Mouse (Mus musculus) fat pad, adult 2 months (tissue): ENCODE measurements around the gene Xpnpep1.
A peak's percentile ranks its signal among the peaks of the same experiment; 100 is the strongest.

Experiments
- DNase-seq: peaks from one replicate; pipeline ENCODE4 v3.0.0-alpha.2; 2011; ENCODE audit warnings: low read depth, low spot score; ENCODE audit errors: extremely low read depth

Gene Xpnpep1

GRCm38 (mm10) chr19:53003554-53004365 lies 36.3 kb downstream of the Xpnpep1 start:
- DNase-seq: no peak

- no peak for DNase-seq
Observed at GRCm38 (mm10) chr19:53002166-53003095, 37.6 kb downstream of the Xpnpep1 start.

GRCm38 (mm10) chr19:52992880-52993440 lies 47.1 kb downstream of the Xpnpep1 start:
- no peak for DNase-seq

- no peak for DNase-seq
Observed at GRCm38 (mm10) chr19:52991924-52992323, 48.1 kb downstream of the Xpnpep1 start.

- no peak for DNase-seq
Observed at GRCm38 (mm10) chr19:52979020-52979711, 60.8 kb downstream of the Xpnpep1 start.

DNA sequence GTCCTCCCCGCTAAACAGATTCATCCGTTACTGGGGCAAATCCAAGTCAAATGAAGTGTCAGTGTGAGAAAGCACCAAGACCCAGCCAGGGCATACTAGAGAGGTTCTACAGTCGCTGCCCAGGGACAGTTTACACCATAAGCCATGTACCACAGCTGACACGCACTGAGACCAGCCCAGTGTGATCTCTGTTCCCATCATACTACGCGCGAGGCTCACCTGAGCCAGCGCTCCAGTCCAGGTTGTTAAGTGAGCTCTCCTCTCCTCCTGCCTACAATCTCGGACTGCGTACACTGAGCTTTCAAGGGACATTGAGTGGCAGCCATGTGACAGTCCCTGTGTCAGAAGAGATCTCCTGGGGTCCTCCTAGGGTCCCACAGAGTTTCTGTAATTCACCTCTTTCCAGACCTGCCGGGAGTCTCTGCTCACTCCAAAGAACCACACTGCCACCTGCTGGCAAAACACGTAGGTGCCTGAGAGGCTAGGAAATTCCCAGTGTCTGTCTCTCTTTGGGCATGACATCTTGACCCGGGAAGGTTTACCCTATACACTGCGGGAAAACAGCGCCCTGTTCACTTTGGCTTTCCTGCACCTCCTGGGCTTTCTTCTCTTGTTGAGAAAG lies 64.3 kb downstream of the Xpnpep1 start:
- no peak for DNase-seq

DNA sequence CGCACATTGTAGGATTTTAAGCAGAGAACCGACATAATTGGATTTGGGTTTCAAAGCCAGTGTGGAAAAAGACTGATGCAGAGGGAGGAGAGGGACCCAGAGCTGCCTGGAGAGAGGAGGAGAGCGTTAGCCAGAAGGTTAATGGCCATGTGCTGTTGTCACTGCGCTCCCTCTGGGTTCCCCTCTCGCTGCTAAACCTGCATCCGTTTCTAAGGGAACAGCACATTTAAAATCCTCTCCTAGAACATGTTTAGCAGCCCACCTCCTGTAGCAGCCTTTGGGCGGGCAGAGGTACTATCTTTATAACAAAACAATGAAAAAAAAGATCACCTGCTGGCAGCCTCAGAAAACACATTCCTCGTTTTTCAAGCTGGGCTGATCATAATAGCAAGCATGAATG lies 73.7 kb downstream of the Xpnpep1 start:
- no peak for DNase-seq

- DNase-seq: no peak
Observed at GRCm38 (mm10) chr19:52962745-52963144, 77.3 kb downstream of the Xpnpep1 start.

GRCm38 (mm10) chr19:52922678-52923495 lies 117.1 kb downstream of the Xpnpep1 start:
- DNase-seq: no peak

GRCm38 (mm10) chr19:52904182-52904581 lies 135.8 kb downstream of the Xpnpep1 start:
- DNase-seq: no peak

DNA sequence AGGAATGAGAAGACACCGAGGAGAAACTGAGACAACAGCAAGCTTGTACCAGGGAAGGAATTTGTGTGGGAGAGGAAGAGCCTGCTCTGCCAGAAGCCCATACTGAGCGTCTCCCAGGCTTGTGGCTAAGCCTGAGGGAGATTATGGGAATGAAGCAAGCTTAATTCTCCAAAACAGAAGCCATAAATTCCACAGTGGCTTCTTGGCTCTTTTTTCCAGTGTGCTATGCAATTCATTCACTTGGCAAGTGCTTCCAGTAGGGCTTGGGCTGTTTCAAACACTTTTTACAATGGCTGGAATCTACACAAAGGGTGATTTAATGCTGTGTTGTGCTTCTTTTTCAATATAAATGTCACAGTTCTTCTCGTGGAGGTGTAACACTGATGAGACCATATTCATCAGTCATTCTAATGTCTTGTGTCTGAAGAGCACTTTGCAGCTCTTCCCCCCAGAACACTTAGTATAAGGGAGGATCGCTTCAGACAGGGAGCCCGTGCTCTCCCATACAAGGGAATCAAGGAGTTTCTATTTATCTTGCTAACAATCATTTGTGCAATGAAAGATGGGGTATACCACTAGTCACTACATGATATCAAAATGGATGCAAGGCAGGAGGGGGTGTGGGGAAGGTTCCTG lies 148.1 kb downstream of the Xpnpep1 start:
- DNase-seq: peak; percentile 78
